Mouse (Mus musculus) frontal cortex, postnatal 10 days (tissue): ENCODE measurements at regions not wholly inside any gene's neighbourhood (a gene's known extent, or its start where the extent isn't known, plus 50 kb on each side); places are given as distances from the start of the nearest gene placed in this dataset.

Experiments
- DNase-seq, 2 experiments: peaks; one replicate each; pipeline ENCODE4 v3.0.0; 2022; ENCODE audit warnings: low spot score in 2 of 2, mixed read lengths in 1 of 2

DNA sequence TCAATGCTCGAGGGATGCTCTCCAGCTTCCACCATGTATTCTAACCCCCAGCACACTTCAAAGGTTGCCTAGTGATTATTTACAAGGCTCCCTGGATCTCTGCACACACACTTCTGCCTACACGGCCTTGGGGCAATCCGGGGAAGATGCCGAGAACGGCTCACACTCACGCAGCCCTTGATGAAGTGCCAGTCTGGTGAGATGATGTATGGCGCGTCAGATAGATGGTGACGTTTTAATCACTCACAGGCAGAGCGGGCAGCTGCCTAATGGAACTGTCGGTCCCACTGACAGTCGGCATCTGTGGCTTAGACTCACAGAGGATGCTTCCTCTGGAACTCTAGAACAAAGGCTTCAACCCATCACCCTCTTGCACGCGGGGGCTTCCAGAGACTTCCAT lies 66.9 kb upstream of the Kazn start:
- no peak for DNase-seq

DNA sequence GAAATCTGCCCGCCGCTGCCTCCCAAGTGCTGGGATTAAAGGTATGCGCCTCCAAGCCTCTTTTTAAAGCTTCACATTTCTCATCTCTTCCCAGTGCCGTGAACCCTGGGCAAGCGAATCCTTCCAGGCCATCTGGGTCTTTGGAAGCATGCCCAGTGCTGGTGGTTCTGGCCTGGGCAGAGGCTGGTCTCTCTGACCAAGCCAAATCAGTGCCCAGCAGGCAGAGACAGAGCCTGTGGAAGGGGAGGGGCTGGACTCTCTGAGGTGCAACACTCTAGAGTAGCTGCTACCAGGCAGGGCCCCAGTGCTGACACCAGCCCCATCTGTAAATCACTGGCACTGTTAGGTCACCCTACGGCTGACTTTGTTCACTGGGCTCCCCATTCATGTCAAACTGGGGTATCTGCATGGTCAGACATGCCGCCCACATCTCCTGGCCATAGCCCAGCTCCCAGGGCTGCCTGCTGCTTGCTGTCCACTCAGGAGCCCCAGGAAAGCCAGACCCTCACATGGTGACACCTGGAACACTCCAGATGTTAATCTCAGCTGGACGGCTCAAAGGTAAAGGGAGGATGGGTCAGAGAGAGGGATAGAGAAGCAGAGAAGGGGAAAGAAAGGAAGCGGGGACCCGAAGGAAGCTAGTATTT lies 64.3 kb upstream of the Kazn start:
- no peak for DNase-seq

- DNase-seq: no peak
These were observed 63.5 kb upstream of the Kazn start for GRCm38 (mm10) chr4:142302724-142303120.

- no peak for DNase-seq
These were observed 63.0 kb upstream of the Kazn start for GRCm38 (mm10) chr4:142302041-142302723.

DNA sequence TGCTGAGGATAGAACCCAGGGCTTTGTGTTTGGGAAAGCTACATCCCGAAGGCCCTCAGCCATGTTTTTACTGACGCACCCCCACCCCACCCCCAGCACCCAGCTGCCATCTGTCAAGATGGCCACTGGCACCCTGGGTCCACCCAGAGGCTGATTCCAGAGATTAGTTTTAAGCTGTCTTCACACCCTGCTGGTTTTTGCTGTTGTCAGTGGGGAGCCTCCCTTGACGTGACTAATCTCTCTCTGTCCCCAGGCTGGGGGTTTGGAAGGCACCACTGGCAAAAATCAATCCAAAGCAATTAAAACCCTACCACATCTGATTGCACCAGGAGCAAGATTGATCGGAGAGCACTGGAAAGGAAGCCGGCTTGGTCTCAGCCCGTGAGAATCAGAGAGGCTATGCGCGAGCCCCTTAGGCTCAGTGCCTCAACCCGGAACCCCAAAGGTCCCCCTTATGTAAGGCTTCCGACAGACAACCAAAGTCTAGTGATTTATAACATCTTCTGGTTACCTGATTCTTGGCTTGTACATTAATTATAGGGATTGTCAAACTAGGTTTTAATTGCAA lies 59.7 kb upstream of the Kazn start:
- DNase-seq: no peak

DNA sequence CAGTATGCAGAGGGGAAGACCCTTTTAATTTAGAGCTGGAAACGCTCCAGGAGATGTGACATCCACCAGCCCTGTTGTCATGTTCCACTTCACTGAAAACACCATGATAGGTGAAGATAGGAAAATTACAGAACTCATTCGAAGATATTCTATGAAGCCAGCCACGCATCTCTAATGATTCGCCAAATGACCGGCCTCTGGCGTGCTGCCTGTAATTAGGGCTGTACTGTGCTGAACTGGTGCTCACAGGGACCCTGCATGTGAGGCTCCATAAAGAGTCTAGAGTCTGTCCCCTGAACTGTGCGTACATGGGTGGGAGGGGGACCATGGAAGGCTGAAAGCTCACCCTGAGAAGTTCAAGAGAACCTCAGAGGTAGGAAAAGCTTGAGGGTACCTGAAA lies 53.6 kb upstream of the Kazn start:
- DNase-seq: no peak

DNA sequence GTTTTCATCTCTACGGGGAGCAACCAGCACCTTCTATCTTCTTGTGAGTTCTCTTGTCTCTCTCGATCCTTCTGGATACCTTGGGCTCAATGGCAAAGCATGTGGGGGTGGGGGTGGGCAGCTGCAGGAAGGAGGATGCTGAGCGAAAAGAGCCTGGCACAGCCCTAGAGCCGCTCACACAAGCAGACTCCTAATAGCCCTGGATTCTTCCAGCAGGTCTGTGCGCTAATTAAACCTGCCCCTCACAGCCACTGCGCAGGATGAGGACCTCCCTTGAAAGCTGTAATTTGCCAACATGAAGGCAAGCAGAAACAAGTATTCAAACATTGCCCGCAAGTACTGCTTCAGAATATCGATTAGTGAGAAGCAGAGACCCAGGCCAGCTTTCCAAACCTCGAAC lies 53.1 kb upstream of the Kazn start:
- DNase-seq: no peak

DNA sequence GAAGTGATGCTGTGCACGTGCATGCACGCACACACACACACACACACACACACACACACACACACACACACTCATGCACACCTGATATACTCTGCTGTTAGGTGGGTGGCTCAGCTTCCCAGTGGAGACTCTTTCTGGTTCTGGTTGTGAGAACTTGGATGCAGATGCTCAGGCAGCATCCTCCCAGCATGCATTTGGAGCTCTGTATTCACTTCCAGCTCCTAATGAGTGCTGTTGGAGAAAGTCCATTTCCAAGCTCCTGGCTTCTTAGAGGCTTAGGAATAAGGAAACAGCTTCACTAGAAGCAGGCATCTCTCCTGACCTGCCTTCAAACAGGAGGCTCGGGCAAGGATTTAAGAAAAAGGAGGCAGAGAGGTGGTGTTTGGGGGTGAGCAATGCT lies 52.2 kb upstream of the Kazn start:
- DNase-seq: no peak
